Mouse (Mus musculus) embryonic fibroblast, embryonic 13.5 days (primary cell): ENCODE results near the gene Gm44502. TPM values are rescaled to one million over a fixed set of nuclear protein-coding genes. Genes with fewer than 3 reads are reported as not detected.

Experiments
- H3K27ac ChIP-seq: 2 replicates; pipeline ENCODE4 v1.5.1; 2012; ENCODE audit warnings: low read length, control low read depth, inconsistent platforms; ENCODE audit not compliant: insufficient read depth
- H3K4me1 ChIP-seq: 2 replicates; pipeline ENCODE4 v1.6.1; 2011; ENCODE audit warnings: low read length; ENCODE audit not compliant: control insufficient read depth, insufficient read depth
- H3K4me3 ChIP-seq: 2 replicates; pipeline ENCODE4 v1.5.1; 2011; ENCODE audit warnings: mild to moderate bottlenecking, control low read depth, low read length; ENCODE audit not compliant: insufficient read depth
- CTCF ChIP-seq: IDR thresholded peaks from 2 replicates; pipeline ENCODE4 v1.5.1; 2011; ENCODE audit warnings: mild to moderate bottlenecking, control low read depth, low read length, moderate library complexity, borderline replicate concordance; ENCODE audit not compliant: insufficient read depth
- POLR2A ChIP-seq: IDR thresholded peaks from 2 replicates; pipeline ENCODE4 v1.6.1; 2011; ENCODE audit warnings: low read depth, mild to moderate bottlenecking, control low read depth, low read length, moderate library complexity
- polyA plus RNA-seq: library from polyadenylated mRNA; stranded (reverse); fragments of >200 nt; gene quantifications from 2 replicates; pipeline ENCODE4 v1.2.4, GENCODE M21; 2011; ENCODE audit warnings: low read depth; ENCODE audit not compliant: missing spikeins, insufficient read length

Gm44502 gene
- polyA plus RNA-seq, 1 experiment, result 1.6 TPM

DNA sequence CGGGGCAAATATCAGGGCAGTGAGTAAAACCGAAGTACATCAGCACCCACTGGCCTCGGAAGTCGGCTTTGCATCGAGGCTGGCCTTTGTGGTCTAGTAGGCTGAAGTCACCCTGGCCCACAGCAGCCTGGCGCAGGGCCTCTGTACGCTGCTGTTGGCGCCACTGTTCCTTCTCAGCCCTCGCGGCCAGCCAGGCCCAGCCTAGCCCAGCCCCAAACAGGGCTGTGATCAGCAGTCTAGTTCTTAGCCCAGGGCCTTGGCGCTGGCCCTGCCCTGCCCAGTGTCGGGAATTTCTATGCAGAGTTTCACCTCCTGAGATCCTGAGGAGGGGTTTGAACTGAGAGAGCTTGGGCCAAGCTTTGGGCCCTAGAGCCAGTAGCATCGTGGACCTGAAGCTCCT, 57.4 kb downstream of the Gm44502 start:
- Histone ChIP-seq H3K27ac (no peak overlapping the region), H3K4me3 (no peak overlapping the region), H3K4me1 (no peaks in the 10 kb centered on the region; the same call in 1 of the 2 replicates)
- TF ChIP-seq CTCF (no peak), POLR2A (no peak)

Other genes starting within 250 kb of the Gm44502 start
- gene Plxnb2, start 248.9 kb downstream of the Gm44502 start, polyA plus RNA-seq, result 194 and 237 TPM in 2 replicates
- gene Dennd6b, start 233.2 kb downstream of the Gm44502 start, polyA plus RNA-seq, result 3.1 and 4.2 TPM in 2 replicates
- 32.4 and 43.1 TPM in 2 replicates for gene Ppp6r2, start 218.1 kb downstream of the Gm44502 start, polyA plus RNA-seq
- gene Sbf1, start 114.4 kb downstream of the Gm44502 start, polyA plus RNA-seq, result 75.9 and 95.7 TPM in 2 replicates
- 7.7 and 8.4 TPM in 2 replicates for gene Adm2, start 107.0 kb downstream of the Gm44502 start, polyA plus RNA-seq
- not detected in 2 replicates for gene Miox, start 95.3 kb downstream of the Gm44502 start, polyA plus RNA-seq
- gene Lmf2, start 74.0 kb downstream of the Gm44502 start, polyA plus RNA-seq, result 82.5 and 83.0 TPM in 2 replicates
- gene Ncaph2, start 74.0 kb downstream of the Gm44502 start, polyA plus RNA-seq, result 58.9 and 94.2 TPM in 2 replicates
- 13.8 and 14.1 TPM in 2 replicates for gene Sco2, start 55.9 kb downstream of the Gm44502 start, polyA plus RNA-seq
- not detected in 2 replicates for gene Tymp, start 52.7 kb downstream of the Gm44502 start, polyA plus RNA-seq
- not detected in 2 replicates for gene Odf3b, start 50.4 kb downstream of the Gm44502 start, polyA plus RNA-seq
- gene Klhdc7b, start 44.8 kb downstream of the Gm44502 start, polyA plus RNA-seq, result not detected in 2 replicates
- gene Syce3, start 19.2 kb downstream of the Gm44502 start, polyA plus RNA-seq, result not detected in 2 replicates
- 2.2 TPM in 1 of 2 replicates, not detected in the other for gene Cpt1b, start 3.8 kb downstream of the Gm44502 start, polyA plus RNA-seq
- gene C730034F03Rik, start 107 bp downstream of the Gm44502 start, polyA plus RNA-seq, result 1.3 and 1.4 TPM in 2 replicates
- gene Chkb, start 212 bp upstream of the Gm44502 start, polyA plus RNA-seq, result 29.4 and 33.1 TPM in 2 replicates
- 0.49 TPM in 1 of 2 replicates, not detected in the other for gene Mapk8ip2, start 24.2 kb upstream of the Gm44502 start, polyA plus RNA-seq
- gene Arsa, start 47.7 kb upstream of the Gm44502 start, polyA plus RNA-seq, result 41.6 and 42.5 TPM in 2 replicates
- gene Shank3, start 69.9 kb upstream of the Gm44502 start, polyA plus RNA-seq, result 2.3 and 2.7 TPM in 2 replicates
- not detected in 2 replicates for gene Acr, start 138.6 kb upstream of the Gm44502 start, polyA plus RNA-seq
- gene Rabl2, start 162.2 kb upstream of the Gm44502 start, polyA plus RNA-seq, result 15.2 and 26.9 TPM in 2 replicates